Mouse (Mus musculus): ENCODE data around the gene Brinp3.

DNA sequence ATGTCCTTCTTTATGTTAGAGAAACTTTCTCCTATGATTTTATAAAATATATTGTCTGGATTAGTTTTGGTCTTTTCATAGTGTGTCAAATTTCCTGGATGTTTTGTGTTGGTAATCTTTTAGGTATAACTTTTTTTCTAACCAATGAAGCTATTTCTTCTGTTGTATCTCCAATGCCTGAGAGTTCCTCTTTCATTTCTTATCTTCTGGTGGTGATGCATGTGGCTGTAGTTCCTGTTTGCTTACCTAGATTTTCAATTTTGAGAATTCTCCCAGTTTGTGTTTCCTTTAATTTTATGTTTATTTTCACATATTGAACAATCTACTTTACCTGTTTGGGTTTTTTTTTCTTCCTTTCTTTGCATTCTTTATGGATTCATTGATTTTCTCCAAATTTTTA lies 404.1 kb downstream of the Brinp3 start:
- TF ChIP-seq CTCF (IDR thresholded peaks at IDR 0.05; ENCODE audit: low read depth), result no peak
- TF ChIP-seq EP300 (IDR thresholded peaks at IDR 0.05; ENCODE audit: low read depth), result no peak

Data from liver, embryonic 14.5 days (tissue).